Mouse (Mus musculus) retina, embryonic 14.5 days (tissue): ENCODE results near the gene Uqcr11.

ENCODE experiments used
- DNase-seq: peaks from one replicate; pipeline ENCODE4 v3.0.0-alpha.2; 2015; ENCODE audit warnings: low spot score

Uqcr11 gene

DNA sequence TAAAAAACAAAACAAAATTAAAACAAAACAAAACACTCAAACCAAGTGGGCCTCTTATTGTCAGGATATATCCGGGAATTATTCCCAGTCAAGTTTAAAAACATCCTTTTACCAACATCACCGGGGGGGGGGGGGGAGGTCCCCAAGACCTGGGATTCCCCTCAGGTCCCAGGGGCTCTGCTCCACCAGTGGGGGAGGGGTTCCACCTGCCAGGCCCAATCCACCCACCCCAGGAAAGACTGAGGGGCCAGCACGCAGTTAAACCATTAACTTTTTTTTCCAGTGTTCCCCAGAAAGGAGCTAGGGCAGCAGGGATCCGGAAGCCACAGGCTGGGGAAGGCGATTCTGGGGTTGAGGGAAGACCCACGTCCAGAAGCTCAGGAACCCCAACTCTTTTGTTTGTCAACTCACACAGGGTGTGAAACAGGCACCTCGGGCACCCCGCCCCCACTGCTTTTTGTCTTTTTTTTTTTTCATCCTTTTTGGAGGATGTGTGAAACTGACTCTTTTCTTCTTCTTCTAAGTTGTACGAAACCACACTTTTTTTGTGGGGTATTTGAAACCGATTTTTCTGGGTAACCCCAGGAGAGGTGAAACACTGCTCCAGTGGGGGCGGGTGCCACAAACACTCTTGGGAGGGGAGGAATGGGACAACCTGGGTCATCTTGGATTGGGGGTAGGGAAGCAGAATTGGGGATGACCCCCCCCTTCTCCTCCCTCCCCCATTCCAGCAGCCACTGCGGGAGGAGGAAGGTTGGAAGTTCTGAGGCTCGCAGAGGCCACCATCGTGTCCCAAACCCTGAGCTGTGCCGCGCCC is 25.1 kb upstream of the Uqcr11 start:
- no peak for DNase-seq

DNA sequence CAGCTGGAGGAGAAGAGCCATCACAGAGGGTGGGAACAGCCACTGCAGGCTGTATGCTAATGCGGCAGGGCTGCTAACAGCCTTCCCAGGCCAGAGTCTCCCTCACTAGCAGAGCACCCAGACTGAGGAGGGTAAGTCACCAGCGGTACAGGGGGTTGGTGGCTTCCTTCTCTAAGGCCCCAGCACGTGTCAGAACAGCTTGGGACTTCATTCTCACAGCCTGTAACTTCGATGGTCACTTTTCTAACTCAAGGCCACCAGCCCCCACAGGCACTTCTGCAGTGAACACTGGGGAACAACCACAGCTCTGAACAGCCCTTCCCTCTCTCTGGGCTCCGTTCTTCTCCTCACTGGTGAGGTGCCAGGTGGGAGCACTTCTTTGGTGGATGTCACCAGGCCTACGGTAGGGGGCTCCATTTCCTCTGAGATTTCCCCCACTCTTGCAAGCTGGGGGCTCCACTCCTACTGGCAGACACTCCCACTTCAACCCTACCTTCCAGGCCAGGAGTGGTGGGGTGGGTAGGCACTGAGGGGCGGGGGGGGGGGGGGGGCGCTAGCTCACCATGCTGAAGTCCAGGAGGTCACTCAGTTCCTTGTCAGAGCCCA is 23.8 kb upstream of the Uqcr11 start:
- DNase-seq = no peak

DNA sequence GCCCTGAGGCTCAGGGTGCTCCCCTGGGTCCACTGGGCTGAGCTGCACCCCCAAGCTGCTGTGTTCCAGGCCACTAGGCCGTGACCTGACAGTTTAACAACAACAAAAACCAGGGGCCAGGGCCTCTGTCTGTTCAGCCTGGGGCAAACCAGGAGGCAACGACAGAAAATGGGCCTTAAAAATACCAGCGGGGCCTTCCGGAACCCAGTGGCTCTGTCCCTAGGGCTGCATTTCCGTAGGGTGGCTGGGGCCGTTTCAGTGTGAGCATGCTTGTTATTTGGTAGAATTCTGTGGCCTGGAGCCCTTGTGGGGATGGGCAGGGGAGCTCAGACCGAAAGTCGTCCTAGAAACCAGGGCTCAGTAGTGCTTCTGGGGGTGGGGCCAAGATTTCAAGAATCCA is 23.2 kb upstream of the Uqcr11 start:
- no peak for DNase-seq

DNA sequence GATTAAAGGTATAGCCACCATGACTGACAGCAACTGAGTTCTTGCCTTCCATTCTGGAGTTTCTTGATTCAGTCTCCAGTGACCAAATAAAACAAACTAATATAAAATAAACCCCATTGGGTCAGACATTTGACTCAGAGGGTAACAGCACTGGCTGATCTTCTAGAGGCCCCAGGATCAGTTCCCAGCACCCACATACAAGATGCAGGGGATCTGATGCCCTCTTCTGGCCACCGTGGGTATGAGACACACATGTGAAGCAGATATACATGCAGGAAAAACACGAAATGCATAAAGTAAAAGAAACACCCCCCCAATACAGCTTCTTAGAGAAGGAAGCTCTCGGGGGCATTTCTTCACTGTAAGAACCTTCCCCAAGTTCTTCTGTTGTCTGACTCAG is 18.4 kb upstream of the Uqcr11 start:
- DNase-seq = no peak

DNA sequence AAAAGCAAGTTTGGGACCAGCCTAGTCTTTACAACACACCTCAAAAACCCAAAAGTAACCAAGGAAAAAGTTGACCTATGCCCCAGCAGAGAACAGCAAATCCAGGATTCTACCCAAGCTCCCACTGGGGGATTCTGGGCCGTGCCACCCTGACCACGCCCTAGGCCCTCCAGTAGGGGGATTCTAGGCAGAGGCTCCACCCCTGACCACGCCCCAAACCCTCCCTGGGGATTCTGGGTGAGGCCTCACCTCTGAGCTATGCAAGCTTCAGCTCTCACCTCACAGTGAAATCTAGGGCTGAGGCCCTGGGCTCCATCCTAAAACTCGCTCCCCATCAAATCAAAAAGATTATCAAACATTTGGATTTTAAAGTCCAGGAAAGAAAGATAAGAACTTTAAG is 16.9 kb upstream of the Uqcr11 start:
- DNase-seq = peak; percentile 61

DNA sequence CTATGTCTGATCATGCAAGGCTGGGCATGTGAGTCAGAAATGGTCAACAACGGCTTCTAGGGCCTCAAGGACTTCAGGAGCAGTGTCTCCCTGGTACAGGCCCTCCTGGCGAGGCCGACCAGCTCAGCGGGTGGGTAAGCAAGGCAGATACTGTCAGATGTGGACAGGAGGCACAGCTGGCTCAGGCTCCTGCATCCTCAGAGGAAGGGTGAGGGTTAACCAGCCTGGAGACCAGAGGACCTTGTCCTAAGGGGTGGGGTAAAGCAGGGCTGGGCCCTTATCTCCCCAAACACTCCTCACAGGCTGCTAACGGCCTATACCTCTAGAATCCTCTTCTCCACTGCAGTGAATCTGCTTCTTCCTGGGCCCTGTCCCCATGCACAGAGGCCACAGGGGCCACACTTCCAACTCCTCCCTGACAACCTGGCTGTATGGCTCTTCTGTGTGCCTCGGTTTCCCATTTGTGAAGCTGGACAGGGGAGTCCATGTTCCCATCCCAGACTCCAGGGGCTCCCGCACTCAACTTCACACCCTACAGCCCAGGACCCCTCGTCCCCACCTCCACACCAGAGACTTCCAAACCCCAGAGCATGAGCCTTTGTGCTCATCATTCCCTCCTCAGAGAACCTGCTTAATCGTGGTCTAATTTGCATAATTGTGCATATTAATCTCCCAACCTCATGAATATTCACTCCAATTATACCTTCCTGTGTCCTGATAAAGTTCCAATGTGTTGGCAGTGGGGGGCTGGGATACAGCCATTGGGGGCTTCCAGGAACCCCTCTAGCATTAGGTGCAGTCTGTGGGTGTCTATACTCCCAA is 15.2 kb upstream of the Uqcr11 start:
- no peak for DNase-seq

DNA sequence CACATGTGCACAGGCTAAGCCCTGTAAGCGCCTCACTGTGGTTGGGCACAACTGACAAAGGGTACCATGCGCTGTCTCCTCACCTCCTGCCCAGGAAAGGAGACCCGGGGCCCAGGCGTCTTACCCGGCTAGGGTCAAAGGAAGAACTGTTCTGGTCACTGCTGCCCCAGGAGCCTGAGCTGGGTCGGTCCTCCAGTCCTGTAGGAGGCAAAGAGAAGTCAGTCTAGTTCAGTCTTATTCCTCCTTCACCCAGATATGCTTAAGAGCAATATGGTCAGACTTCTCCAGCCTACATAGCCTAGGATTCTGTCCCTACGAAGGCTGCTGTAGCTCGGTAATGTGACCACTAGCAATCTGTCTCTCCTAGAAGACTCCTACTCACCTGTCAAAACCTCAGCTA is 14.6 kb upstream of the Uqcr11 start:
- DNase-seq = no peak

DNA sequence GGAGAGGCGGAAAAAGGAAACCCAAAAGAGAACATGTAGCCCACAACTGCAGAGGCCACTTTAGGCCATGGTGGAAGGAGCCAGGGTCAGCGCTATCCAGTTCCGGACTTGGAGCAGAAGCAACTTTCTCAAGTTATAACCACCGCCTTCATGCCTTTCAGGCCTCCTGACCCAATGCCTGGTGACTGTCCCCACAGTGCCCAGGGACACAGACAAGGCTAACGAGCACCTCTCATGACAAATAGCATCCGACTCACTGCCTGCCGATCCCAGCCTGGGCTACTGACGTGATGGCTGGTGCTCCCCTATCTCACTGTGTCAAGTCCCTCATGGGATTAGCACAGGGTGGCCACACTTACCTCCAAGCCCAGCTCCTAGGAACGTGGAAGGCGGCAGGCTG is 14.1 kb upstream of the Uqcr11 start:
- DNase-seq = no peak

DNA sequence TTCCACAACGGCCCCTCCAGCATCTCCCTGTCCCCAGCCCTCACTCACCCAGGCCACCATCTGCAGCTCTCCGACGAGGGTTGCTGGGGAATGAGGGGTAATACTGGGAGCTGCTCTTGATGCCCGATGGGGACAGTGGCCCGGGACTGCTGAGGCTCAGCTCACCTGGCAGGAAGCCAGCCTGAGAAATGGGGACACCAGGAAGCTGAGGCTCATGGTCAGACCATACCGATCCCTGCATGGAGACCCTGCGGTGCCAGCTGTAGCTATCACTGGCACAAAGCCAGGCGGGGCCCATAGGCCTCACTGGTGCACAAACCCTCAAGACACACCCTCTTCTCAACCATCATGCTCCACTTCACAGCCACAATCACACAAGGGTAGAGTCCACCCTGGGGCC is 12.8 kb upstream of the Uqcr11 start:
- no peak for DNase-seq

DNA sequence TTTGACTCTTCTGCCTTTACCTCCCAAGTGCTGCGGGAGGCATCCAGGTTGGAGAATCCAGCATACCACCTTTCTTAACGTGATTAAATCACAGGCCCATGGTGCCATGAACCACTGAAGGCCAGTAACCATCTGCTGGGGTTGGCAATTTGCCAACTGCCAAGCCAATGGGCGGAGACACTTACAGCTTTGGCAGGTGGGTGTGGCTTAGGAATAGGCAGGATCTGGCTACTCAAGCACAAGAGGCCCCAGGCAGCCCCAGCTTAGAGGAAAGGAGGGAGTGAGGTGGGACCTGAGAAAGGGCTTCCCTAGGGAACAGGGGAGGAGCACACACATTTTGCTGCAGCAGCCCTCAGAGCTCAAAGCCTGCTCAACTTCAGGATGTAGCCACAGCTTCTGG is 11.7 kb upstream of the Uqcr11 start:
- DNase-seq = peak; percentile 37

DNA sequence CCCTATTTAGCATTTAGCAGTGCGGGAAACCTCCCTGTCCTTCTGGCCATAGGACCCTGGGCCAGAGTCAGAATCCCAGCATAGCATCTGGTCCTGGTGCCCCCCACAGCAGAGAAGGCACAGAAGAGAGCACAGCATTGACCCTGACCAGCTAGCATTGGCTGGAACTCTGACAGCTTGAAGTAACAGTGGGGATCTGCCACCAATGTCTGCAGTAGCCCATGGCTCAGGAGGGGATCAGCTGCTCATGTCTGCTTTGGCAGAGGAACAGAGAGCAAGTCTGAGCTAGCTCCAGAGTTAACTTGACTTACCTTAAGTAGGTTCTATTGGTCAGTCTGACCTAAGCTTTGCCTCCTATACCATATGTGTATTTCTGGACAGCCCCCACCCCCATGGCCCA is 11.2 kb upstream of the Uqcr11 start:
- DNase-seq = no peak

DNA sequence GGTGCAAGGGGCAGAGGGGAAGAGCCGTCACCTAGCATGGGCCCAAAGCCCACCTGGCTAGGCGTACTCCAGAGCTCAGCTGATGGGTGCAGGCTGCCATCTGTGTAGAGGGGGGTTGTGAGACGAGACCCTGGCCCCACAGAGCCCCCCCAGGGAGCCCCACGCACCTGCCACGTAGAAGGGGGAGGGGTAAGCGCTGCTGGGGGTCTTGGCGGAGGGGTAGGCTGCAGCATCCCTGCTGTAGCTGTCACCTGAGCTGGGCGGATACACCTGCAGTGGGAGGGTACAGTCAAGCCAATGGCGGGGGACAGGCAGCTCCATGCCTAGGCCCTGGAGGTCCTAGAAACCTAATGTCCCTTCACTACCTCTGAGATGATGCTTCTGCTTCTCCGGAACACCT is 10.7 kb upstream of the Uqcr11 start:
- no peak for DNase-seq

DNA sequence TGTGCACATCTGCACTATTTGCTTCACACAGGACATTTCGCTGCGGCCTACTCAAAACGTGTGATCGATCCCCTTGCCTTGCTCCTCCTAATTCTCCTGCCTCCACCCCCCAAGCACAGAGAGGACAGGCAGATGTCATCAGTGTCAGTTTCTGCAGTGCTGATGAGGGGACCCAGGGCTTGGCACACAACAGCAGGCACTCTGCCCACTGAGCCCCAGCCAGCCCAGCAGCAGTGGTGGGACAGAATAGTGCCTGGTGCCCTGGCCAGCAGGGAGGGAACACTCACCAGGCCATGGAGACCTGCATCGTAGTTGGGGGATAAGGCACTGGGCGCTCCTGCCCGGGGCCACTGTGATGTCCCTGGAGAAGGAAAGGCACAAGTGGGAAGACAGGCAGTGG is 8.9 kb upstream of the Uqcr11 start:
- no peak for DNase-seq

DNA sequence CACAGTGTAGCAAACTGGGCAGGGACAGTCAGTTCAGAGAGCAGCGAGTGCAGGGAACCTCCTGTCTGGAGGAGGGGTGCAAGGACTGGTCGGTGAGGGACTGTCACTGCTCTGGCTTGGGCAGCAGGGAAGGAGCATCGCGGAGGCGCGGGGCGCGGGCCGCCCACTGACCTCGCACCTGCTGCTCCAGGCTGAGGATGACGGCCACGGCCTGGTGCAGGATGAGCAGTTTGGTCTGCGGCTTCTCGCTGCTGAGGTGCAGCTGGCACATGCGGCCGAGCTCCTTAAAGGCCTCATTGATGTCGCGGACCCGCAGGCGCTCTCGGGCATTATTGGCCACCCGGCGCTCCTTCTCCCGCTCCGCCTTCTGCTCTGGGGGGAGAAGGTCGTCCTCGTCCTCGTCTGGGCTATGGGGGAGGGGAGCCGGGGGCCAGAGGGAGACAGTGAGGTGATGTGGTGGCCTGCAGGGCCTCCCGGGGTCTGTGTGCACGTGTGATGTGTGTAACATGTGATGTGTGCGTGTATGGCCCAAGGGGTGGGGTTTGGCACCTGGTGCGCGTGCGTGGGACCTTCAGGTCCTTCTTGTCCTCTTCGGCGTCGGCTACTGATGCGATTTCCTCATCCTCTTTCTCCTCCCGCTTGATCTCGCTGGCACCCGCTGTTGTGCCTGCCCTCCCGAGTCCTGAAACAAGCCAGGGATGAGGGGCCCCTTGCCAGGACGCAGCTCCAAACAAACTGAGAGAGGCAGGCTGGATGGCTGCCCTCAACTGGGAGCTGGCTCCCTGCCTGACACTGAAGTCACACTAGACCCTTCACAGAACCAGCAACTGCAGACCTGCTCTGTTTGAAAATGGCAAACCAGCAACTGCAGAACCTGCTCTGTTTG is 6.3 kb upstream of the Uqcr11 start:
- DNase-seq = no peak

DNA sequence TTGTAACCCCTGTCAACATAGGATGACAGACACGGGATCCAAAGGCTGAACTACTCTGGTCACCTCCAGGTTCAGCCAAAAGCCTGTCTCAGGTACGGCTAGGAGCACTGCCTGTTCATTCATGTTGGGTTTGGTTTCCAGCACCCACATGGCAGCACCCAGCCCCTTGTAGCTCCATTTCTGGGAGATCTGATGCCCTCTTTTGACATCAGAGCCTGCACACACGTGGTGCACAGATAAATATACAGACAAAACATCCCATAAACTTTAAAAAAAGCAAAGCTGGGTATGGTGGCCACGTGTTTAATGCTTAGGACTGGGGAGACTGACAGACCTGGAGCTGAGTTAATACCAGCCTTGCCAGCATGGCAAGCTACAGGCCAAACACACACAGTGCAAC is 1.3 kb upstream of the Uqcr11 start:
- DNase-seq = no peak

DNA sequence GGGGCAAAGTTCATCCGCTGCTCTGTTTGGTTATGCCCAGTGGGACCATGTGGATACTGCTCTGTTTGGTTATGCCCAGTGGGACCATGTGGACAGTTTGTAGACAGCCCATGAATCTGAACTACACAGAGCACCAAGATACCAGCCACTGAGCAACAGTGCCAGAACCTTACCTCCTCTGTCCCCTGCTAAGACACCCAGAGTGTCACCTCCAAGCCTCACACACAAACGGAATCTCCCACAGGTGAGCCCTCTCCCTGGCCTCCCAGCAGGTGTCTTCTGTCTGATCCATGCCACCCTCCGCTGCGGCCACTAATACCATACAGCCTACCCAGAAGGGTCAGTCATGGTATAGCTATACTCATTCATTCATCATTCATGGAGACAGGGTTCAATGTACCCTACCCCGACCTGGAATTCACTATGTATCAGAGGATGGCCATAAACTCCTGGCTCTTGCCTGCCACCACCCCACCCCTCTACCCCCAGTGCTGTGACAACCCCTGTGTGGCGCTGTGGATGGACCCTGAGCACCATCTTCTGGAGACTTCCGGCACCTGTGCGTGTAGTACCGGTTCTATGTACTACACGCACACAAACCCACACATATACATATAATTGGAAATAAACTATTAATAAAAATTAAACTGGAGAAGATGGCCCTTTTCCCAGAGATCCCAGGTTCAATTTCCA is 1.0 kb downstream of the Uqcr11 start:
- no peak for DNase-seq

DNA sequence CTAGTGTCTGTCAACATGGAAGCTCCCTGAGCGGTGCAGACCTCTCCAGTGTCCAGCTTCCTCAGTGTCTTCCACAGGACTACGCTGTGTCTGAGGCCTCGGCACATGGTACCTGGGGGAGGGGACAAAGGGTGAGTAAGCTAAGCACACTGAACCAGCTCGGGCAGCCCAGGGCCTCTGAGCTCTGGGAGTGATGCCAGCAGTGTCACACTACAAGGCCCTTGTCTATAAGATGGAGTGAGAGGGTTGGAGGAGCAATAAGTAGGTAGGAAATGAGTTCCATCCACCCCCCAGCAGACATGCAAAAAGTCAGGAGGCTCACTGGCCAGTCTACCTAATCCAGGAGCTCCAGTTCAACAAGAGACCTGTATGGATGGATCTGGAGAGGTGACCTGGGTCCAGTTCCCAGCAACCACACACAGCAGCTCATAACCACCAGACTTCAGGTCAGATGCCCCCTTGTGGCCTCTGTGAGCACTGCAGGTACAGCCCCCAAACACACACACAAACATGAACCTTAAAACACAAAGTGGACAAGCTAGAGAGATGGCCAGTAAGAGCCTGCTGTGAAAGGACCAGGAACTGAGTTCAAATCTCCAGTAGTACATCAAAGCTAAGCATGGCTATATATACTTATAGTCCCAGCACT is 3.5 kb downstream of the Uqcr11 start:
- DNase-seq = peak; percentile 37

DNA sequence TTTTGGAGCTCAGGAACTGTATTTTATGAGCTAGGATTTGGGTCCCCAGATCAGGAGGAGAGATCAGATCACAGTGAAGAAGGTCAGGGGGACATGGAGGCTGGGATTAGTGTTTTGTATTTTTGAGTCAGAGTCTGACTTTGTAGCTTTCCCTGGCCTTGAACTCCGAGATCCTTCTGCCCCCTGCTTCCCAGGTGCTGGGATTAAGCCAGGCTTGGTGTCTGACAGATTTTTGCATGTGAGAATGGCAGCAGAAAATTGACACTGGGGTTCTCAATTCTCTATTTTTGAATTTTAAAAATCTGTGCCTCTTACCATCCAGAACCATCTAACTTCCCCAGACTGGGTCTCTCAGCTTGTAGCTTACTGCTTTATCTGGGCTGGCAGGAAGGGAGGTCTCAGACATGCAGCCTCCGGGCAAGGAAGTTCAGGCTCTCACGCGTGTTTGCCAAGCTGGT is 5.9 kb downstream of the Uqcr11 start:
- no peak for DNase-seq

DNA sequence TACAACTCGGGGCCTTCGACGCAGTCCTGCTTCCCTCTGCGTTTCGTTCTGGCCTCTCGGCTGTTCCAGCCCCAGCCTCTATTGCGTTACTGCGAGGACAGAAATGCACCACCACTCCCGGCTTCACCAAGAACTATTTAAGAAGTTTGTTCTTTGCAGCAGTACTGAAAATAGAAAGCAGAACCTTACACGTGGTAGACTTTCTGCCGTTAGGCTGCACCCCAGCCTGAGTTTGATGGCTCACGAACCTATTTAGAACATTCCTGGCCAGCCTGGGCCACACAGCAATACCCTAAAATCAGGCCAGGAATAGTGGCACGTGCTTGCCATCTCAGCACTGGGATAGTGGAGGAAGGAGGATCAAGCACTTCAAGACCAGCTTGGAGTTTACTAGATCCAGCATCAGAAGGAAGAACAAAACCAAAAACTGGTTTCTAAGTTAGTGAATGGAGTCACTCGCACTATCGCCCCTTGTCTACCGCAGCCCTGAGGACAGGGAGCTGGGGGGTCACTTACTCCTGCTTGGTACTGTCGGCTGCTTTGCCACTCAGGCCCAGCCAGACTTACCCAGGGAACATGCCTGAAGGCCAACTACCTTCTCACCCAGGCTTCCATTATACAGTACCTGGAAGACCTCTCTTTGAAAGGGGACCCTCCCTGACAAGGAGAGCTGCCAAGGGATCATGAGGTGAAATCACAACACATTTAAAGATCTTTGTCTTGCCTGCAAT is 6.5 kb downstream of the Uqcr11 start:
- DNase-seq = no peak
